Mouse (Mus musculus): Measurements from ENCODE around the gene Irf5.
"Not testable (repeated sequence)": the region's sequence is repeated elsewhere in the genome, so short reads cannot be mapped to it uniquely, and the experiment has no call there.

Gene Irf5

DNA sequence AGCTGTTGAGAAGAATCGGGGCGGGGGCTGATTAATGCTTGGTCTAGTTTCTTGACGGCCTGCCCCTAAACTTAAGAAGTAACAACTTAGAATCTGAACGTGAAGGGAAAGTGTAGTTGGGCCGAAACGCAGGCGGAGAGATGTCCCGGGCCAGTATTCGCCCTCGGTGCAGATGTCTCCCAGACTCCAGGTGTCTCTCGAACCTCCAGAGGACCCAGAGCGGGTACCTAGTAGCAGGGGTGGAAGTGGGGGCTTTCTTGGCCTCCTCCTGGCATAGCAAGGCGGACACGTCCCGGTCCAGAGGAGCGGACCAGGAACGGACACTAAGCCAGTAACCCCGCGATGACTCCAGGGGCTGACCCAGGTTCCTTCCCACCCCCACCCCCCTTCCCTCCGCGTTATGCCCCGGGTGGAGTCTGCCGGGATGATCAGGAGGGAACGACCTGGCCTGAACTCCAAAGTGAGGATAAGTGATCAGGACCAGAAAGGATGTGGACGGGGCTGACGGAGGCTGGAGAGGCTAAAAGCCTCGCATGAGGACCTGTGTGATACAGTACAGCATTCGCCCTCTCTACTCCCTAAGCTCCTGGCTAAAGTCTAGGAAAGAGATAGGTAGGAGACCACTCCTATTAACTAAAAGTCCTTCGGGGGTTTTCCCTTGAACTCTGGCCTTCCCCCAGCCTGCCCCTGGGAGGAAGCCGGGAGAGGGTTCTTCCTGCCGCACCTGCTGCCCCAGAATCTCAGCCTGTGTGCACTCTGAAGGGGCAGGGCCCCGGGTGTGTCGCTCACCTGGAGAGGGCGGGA lies 1.1 kb downstream of the Irf5 start:
- DNase-seq (ENCODE audit: low read depth, low spot score) = no peak

DNA sequence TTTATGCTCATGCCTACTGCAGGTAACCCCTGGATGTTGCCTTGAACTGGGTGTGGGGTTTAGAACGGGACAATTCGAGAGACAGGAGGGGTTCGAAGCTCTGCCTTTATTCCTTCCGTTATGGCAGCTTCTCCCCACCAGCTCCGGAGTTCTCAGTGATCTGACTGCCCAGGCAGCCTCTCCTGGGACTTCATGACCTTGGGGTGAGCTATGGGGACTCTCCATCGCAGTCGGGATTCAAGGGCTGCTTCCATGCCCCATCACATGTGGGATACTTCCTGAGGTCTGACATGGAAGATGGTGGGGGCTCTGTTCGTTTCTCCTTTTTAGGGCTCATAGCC lies 1.7 kb downstream of the Irf5 start:
- no peak for DNase-seq (ENCODE audit: low read depth, low spot score)

DNA sequence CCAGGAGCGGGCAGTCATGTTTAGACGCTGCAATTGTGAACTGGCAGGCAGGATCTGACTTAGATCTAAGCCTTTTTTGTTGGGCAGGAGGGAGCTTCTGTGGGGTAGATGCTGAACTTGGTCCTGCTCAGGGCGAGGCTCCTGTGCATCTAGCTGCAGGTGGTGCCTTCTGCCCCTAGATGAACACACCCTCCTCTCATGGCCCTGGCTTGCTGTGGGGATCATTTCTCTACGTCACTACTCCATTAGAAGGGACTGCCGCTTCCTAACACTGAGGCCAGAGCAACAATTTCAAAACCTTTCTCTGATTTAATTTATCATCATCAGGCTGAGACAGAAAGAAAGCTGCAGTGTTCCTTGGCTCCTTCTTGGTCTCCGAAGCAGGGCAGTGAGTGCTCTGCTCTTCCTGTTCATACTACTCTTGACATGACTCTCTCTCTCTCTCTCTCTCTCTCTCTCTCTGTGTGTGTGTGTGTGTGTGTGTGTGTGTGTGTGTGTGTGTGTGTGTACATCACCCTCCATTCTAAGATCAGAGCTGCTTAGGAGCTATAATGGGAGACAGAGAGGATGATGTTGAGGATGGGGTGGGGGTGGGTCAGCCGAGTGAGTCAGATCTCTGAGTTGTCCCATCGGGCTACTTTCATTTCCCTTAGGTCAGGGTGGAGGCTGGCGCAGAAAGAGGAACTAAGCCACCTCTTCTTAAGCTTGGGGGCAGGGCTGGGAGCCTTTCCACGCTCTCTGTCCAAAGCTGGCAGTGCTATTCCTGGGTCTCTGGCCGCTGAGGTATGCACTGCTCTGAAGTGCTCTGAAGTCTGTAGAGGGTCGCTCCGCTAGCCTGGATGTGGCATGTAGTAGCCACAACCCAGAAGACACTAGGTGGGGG lies 2.4 kb downstream of the Irf5 start:
- DNase-seq (ENCODE audit: low read depth, low spot score) = no peak

DNA sequence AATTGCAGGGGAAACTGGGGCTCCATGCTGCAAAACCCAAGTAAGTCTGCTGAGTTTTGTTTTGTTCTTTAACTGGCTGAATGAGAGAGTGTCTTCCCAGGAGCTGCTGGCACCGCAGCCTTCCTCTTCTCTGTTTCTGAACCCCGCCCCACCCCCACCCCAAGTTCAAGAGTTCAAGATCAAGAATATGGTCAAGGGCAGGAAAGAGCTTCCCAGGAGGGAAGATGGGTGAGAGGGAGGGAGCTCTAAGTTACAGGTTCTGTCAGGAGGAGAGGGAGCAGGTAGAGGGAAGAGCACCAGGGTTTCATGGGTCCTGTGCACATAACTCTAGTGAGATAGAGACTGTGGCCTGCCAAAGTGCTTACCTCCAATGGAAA lies 3.0 kb downstream of the Irf5 start:
- no peak for DNase-seq (ENCODE audit: low read depth, low spot score)

DNA sequence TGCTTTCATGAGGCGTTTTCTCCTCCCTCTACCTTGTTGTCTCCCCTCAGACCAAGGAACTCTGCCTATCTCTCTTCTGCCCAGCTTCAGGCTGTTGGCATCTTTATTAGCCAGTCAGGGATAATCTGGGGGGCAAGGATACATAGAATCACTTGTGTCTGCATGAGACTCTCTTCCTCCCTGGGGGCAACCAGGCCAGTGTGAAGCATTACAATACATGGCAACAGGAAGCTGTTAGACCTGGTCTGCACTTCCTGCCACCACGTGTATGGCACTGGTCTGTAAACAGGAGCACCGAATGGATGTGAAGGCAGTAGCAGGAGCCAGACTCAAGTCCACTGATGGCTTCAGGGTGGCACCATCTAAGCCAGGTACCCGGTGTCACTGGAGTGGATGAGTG lies 3.6 kb downstream of the Irf5 start:
- no peak for DNase-seq (ENCODE audit: low read depth, low spot score)

DNA sequence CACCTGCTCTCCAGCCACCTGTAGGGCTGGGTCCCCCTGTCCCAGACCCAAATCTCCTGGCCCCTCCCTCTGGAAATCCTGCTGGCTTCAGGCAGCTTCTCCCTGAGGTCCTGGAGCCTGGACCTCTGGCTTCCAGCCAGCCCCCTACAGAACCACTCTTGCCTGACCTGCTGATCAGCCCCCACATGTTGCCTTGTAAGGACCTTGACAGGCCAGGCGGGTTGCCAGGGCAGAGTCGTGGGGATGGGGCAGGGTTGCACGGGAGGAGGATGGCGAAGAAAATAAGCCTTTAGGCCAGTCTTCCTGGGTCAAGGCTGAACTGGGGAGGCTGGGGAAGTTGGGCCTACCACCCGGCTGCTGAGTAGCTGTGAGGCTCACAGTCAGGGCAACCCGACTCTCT lies 8.9 kb downstream of the Irf5 start:
- no peak for DNase-seq (ENCODE audit: low read depth, low spot score)

DNA sequence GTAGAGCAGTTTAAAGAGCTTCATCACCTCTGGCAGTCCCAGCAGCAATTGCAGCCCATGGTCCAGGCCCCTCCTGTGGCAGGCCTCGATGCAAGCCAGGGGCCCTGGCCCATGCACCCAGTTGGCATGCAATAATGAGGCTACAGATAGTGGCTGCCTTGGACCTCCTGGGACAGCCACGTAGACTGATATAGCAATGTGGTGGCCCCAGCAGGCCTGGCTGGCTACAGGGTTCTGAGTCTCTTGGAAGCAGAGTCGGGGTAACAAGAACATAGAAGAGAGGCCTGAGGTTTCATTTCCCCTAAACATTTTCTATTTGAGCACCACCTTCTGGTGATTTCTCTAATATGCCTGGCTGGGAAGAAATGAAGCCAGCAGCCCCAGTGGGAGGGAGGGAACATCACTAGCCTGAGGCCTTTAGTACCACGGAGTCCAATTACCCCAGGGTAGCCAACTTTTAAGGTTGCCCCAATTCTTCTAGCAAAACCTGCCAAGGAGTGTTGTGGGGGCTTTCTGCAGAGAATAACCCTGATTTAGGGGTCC lies 10.3 kb downstream of the Irf5 start:
- no peak for DNase-seq (ENCODE audit: low read depth, low spot score)

DNA sequence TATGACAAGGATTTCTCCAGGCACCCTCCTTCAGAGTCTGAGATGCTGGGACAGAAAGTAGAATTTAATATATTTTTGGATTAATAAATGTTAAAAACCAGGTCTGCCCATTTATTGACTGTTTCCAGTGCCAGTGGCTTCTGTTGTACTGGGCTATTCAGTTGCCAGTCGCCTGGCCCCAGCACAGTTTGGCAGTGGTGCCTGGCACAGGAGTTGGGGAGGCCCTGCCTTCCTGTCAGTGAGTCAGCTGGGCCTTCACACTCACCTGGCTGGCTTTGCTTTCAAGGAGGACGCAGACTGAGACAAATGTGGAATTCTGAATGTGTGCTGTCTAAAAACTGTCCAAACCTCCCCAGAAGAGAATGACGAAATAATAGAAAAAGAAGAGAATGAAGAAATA lies 10.8 kb downstream of the Irf5 start:
- DNase-seq (ENCODE audit: low read depth, low spot score) = no peak

DNA sequence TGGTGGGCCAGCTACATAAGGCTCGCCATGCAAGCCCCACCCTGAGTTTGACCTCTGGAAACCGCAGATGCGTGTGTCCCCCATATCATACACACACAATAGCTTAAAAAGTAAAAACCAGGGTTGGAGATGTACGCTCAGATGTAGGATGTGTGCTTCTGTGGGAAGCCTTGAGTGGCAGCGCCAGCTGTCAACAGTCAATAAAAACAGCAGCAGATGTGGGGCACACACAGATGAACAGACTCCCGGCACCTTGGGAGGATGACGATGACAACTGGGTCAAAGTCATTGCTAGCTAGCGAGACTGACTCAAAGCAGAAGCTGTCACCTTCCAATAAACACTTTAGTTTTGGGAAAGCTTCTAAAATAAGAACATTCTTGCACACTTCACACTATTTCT lies 13.1 kb downstream of the Irf5 start:
- no peak for DNase-seq (ENCODE audit: low read depth, low spot score)

DNA sequence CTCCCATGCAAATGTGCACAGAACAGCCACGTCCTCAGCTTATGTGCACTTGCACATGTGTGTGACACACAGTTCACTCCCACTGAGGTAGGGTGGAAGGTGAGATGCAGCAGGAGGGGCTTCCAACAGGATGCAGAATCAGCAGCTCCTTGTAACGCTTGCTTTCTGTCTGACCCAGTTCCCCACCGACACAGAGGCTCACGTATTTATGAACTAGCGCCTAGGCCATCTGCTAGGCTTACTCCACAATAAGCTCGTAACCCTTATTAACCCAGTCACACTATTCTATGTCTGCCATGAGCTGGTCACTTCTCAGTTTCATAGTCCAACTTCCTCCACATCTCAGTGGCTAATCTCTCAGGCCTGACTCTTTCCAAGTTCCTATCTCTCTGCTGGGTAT lies 13.8 kb downstream of the Irf5 start:
- no peak for DNase-seq (ENCODE audit: low read depth, low spot score)

DNA sequence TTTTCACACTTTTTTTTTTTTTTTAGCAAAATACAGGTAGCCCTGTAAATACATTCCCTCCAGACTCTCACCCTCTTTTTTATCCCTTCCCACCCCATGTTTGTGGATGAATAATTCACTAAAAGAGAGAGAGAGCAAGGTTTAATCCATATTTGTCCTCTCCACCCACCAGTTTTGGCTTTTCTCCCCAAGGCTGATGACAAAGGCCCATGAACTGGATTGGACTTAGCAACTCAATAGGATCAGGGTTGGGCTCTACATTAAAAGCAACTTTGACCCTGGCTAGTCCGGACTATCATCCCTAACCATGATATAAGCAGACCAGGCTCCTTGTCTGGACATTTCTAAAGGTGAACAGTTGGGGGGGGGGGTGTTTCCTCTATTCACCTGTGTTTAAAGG lies 14.5 kb downstream of the Irf5 start:
- no peak for DNase-seq (ENCODE audit: low read depth, low spot score)

DNA sequence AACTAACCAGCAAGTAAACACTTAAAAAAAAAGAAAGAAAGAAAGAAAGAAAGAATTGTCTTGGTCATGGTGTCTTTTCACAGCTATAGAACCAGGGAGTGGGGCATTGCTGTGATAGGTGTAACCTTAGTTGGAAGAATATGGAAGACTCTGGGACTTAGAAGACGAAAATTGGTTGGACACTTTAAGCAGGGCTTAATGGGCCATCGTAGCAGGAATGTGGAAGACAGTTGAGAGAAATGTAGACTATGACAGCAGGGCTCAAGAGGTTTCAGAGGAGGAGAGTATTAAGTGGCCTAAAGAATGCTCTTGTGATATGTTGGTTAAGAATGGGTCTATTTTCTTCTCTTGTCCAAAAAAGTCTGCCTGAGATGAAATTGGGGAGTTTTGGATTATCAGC lies 19.2 kb downstream of the Irf5 start:
- no peak for DNase-seq (ENCODE audit: low read depth, low spot score)

DNA sequence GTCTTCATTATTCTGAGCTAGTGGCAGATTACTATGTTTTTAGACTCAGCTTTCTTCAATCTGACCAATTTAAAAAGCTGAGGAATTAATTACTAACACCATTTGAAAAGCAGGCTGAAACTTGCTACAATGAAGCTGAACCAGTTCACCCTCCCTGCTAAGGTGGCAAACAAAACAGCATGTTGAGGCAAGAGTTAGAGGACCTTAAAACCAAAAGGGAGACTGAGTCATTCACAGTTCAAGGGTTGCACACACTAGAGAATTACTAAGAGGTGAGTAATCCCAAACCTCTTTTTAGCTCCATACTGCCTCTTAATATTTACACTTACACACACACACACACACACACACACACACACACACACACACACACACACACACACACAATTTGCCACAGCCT lies 21.2 kb downstream of the Irf5 start:
- DNase-seq (ENCODE audit: low read depth, low spot score) = no peak

DNA sequence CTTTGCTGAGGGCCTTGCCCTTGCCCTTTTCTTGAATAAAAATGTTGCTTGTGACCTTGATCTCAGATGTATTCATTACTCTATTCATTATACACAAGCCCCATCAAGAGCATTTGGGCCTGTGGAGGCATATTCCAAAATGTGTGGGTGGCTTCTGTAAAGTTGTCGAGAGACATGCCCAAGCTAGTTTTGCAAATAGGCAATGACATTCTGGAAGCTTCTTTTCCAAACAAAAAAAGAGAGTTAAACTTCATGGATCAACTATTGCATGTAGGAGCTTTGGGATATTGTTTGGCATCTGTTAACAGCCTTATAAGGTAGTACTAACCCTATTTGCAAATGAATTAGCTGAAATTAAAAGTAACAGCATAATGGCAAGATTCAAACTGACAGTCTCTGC lies 21.7 kb downstream of the Irf5 start:
- no peak for DNase-seq (ENCODE audit: low read depth, low spot score)

DNA sequence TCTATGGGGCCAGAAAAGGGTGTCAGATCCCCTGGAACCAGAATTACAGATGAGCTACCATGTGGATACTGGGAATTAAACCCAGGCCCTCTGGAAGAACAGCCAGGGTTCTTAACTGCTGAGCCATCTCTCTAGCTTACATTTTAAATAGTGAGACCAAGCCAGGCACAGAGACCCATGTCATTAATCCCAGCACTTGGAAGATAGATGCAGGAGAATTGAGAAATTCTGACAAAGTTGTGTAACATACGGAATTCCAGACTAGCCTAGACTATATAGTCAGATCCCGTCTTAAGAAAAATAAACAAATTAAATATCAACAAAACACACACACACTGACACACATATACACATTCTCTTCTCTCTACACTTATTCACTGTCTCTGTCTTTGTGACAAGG lies 26.1 kb downstream of the Irf5 start:
- DNase-seq (ENCODE audit: low read depth, low spot score) = no peak

DNA sequence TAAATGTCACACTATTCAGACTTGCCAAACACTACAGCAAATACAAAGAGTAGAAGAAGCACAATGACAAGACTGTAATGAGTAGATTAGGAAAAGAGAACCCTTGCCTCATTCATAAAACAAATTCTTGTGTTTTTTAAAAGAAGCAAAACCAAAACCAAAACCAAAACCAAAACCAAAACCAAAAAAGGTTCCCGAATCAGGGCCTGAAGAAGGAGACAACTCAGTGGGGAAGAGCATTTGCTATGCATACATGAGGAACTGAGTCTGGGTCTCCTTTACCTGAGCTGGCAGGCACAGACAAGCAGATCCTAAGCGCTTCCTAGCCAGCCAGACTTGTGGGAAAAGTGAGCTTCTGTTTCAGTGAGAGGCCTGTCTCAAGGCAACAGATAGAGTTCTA lies 30.7 kb downstream of the Irf5 start:
- DNase-seq (ENCODE audit: low read depth, low spot score) = no peak

DNA sequence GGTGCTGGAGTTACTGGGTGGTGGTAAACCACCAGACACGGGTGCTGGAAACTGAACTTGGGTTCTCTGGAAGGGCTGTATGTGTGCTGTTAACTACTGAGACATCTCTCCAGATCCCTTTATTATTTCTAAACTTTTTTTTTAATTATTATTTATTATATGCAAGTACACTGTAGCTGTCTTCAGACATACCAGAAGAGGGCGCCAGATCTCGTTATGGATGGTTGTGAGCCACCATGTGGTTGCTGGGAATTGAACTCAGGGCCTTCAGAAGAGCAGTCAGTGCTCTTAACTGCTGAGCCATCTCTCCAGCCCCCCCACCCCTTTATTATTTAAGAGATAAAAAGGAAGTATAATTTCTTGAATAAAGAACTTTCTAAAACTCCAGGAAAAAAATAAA lies 50.0 kb downstream of the Irf5 start:
- not testable (repeated sequence) for DNase-seq (ENCODE audit: low read depth, low spot score)

DNA sequence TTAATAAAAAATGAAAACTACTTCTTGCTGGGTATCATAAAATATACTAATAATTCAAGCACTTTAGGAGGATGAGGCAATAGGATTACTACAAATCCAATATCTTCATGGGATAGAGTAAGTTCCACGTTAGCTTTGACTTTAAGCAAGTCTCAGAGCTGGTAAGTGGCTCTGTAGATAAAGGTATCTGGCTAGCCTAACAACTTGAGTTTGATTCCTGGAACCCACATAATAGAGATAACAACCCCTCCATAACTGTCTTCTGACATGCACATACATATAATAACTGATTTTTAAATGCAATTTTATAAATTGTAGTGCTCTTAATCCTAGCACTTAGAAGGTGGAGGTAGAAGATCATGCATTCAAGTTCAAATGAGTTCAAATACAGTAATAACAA lies 54.3 kb downstream of the Irf5 start:
- no peak for DNase-seq (ENCODE audit: low read depth, low spot score)

DNA sequence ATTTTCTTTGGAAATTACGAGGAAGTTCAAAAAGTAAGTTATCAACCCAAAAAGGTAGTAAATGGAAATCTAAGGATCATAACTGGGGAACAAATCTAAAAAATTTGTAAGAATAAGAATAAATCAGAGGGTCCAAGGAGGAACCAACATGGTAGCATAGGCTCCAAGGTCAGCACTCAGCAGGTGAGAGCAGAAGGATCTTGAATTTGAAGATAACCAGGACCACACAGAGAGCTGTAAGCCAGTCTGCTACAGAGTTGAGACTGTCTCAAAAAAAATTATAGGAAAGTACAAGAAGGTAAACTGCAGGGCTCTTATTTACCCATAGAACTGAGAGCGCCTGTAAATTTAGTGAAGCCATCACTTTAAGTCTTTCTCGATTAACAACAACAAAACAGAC lies 54.8 kb downstream of the Irf5 start:
- DNase-seq (ENCODE audit: low read depth, low spot score) = no peak
